Mouse (Mus musculus) adrenal gland, postnatal 36 days (tissue): ENCODE data around the gene Etnk1. TPM values are rescaled to one million over a fixed set of nuclear protein-coding genes. Genes with fewer than 3 reads are reported as not detected.

Source experiments
- DNase-seq, 2 experiments: peaks; one replicate each; pipeline ENCODE4 v3.0.0; 2021; ENCODE audit warnings: mixed read lengths in 1 of 2
- total RNA-seq, 2 experiments: library from RNA; stranded (reverse); gene quantifications; 2 replicates each; pipeline ENCODE4 v1.2.3; 2021

Etnk1 gene
- total RNA-seq, 2 experiments from 2014 or later, result 115 to 119 TPM

DNA sequence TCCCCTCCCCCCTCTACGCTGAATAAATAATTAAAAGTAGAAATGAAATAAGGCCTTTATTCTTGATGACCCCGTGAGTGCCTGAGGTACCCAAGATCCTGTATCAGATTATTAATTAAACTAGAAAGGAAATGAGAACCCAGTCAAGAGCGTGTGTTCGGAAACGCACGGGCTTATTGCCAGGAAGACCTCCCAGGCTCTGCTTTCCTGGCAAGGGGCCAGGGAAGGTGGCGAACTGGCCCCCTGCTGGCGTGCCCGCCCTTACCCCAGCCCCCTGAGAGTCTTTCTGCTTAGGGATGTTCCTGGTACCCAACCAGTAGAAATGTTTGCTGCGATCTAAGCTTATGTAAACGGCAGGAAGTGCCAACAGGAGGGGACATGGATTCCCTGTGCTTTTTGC lies 49.2 kb downstream of the Etnk1 start:
- no peak for DNase-seq

GRCm38 (mm10) chr6:143219347-143219746 lies 52.3 kb downstream of the Etnk1 start:
- DNase-seq, result peak; percentile 16 to 67

GRCm38 (mm10) chr6:143221245-143221644 lies 54.2 kb downstream of the Etnk1 start:
- DNase-seq, result no peak

- DNase-seq, result no peak
Observed at GRCm38 (mm10) chr6:143224057-143224456, 57.0 kb downstream of the Etnk1 start.

DNA sequence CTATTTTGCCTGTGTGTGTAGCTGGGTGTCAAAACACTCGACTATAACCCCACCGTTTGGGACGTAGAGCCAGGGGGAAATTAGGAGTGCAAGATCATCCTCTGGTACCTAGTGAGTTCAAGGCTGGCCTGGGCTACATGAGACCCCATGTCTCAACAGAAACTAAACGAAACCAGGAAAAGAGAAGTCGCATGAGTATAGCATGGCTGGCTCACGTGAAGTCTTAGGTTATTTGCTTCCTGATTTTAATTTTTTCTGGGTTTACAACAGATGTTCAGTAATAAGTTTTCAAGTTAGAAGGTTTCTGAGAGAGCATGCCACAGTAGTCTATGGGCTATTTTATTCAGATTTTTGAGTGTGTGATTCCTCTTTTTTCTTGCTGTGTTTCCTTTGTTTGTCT lies 57.9 kb downstream of the Etnk1 start:
- no peak for DNase-seq

- peak; percentile 50 to 59 for DNase-seq
Observed at GRCm38 (mm10) chr6:143228696-143229095, 61.7 kb downstream of the Etnk1 start.

- DNase-seq, result peak; percentile 66 to 76
Observed at GRCm38 (mm10) chr6:143229906-143230305, 62.9 kb downstream of the Etnk1 start.

DNA sequence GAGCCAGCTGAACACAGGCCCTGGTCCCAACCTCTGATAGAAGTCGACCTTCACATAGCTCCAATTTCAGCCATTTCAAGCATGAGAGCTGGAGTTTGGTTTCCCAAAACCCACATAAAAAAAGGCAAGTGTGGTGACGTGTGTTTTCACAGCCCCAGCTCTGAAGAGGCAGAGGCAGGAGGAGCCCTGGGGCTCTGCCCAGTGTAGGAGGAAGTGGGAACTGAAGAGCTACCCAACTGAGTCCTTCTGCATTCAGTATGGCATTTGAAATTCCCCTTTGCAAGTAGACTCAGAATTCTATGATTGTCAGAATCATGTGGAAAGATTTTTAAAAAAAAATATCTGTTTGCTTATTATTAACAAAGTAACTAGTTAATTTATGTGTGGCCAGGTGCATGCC lies 63.9 kb downstream of the Etnk1 start:
- DNase-seq, result no peak

GRCm38 (mm10) chr6:143232718-143233117 lies 65.7 kb downstream of the Etnk1 start:
- DNase-seq, result no peak

- no peak for DNase-seq
Observed at GRCm38 (mm10) chr6:143234868-143235267, 67.8 kb downstream of the Etnk1 start.

DNA sequence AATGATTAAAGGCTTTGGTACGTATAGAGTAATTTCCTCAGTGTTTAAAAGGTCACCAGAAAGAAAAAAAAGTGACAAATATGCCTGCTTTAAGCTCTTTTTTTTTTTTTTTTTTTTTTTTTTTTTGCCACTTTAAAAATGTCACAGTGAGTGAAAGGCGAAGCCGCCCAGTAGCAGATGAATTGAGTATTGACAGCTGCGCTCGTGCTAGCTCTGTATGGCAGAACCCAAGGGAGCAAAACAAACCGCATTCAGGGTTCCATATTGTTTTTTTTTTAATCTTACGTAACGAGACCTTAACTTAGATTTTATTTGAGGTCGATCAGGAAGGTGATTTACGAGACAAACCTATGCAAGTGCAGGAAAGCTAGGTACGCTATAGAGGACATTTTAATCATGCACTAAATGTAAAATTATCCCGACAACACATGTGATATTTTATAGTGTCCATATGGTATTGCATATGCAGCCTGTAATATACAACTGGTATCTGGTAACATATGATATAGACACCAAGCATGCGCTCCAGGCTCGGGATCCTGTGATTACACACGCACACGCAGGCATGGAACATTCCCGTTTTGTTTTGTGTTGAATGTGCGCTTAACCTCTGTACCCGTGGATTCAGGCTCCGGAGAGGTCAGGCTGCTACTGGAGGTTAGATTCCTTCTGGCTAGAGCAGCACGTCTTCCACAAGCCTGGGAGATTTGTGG lies 72.5 kb downstream of the Etnk1 start:
- DNase-seq, result no peak

DNA sequence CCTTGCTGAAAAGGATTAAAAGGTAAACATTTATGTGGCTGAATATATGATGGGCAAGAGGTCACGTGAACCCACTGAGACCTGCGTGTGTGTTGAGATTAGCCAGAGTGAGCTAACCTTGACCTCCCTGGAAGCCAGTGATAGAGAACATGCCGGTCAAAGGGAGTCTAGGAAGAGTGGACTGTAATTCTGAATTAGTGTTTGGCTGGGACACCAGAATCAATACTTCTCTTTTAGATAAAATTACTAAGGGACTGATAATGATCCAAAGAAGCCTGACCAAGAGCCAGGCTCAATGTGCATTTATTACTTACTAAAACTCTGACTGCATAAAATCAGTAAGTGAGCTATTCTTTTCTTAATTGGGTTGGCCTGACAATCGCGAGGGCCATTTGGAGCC lies 76.2 kb downstream of the Etnk1 start:
- no peak for DNase-seq

- DNase-seq, result no peak
Observed at GRCm38 (mm10) chr6:143257921-143258320, 90.9 kb downstream of the Etnk1 start.

DNA sequence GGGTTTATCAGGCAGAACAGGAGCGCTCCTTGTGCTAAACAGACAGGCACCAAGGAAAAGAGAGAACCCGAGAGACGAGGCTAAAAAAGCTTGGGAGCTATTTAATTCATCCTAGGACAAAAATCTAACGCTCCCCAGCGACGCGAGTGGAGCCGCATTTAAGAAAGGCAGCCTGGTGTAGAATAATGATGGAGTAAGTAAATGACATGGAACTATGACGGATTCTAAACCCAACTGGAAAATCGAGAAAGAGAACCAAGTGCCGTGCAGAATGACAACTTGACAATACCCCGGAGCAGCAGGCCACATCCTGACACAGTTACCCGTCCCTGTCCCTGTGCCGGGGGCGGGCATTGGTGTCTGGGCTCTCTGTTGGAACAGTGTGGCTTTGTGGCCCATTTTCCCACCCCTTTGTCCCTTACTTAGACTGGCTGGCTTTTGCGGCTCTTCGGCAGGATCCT lies 92.2 kb downstream of the Etnk1 start:
- no peak for DNase-seq

GRCm38 (mm10) chr6:143259870-143260559 lies 93.0 kb downstream of the Etnk1 start:
- no peak for DNase-seq

GRCm38 (mm10) chr6:143260560-143261288 lies 93.7 kb downstream of the Etnk1 start:
- DNase-seq, result no peak

- no peak for DNase-seq
Observed at GRCm38 (mm10) chr6:143261289-143261665, 94.3 kb downstream of the Etnk1 start.

- DNase-seq, result no peak
Observed at GRCm38 (mm10) chr6:143265482-143265881, 98.5 kb downstream of the Etnk1 start.

- no peak for DNase-seq
Observed at GRCm38 (mm10) chr6:143279222-143279621, 112.2 kb downstream of the Etnk1 start.
